Mouse (Mus musculus) olfactory bulb, adult 2 months (tissue): Measurements from ENCODE around the gene Rasgef1b.

Source experiments
- CTCF ChIP-seq: fragments of 200-500 bp; IDR thresholded peaks from 2 replicates; pipeline ENCODE4 v1.5.1; 2012; ENCODE audit warnings: low read depth, mild to moderate bottlenecking, low read length, moderate library complexity; ENCODE audit not compliant: insufficient read depth
- POLR2A ChIP-seq: fragments of 200-500 bp; IDR thresholded peaks from 2 replicates; pipeline ENCODE4 v1.6.1; 2012; ENCODE audit warnings: mild to moderate bottlenecking, low read depth, low read length, moderate library complexity; ENCODE audit not compliant: insufficient read depth

GRCm38 (mm10) chr5:99562096-99562495 lies 166.8 kb downstream of the Rasgef1b start:
- TF ChIP-seq CTCF = no peak
- no peak for TF ChIP-seq POLR2A
